Mouse (Mus musculus) urinary bladder, postnatal 10 days (tissue): Measurements from ENCODE around the gene Srgn.

Experiments used
- DNase-seq: peaks from one replicate; pipeline ENCODE4 v3.0.0; 2022; ENCODE audit warnings: low spot score

Srgn gene

GRCm38 (mm10) chr10:62527351-62527750 lies at the start of gene Srgn:
TSS of gene Srgn (minus strand) at chr10:62527451.
- DNase-seq, result no peak

GRCm38 (mm10) chr10:62575001-62575400 lies 47.8 kb upstream of the Srgn start:
- DNase-seq, result no peak

DNA sequence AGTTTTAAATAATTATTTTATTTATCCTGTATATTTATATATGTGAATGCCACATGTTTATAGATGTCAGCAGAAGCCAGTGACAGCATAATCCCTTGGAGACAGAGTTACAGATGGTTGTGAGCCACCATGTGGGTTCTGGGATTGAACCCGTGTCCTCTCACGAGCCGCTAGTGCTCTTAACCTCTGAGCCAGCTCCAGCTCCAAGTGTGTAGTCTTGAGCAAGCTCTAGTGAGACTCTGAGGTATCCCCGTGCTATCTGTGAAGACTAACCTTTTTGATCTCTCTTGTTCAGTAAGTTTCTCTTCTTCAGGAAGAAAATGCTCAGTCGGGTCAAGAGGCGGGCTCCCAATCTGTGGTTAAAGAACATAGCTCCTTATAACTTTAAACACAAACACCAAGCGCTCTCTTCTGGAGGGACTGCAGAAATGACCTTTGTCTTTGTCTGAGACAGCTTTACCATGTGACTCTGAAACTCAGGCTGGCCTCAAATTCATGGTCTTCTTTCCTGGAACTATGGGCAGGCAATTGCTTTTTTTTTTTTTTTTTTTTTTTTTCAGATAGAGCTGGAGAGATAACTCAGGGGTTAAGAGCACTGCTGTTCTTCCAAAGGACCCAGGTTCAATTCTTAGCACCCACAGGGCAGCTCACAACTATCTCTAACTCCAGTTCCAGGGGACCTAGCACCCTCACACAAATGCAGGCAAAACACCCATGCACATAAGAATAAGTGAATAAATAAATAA lies 43.0 kb upstream of the Srgn start:
- no peak for DNase-seq

DNA sequence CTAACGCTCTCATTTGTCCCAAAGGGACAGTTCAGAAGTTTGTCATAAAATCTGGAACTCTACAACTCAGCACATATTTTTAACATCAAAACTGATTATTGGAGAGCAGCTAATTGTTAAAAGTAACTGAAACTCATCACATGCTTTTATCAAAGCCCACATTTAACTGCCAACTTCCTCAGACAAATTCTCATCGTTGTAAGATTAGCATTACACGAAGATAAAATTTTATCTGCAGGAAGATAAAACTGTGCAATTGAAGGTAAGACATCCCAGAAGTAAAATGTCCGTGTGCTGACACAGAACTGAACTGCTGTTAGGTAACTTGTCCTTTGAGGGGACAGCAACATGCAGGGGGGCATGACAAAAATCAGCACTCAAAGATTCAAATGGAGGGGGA lies 41.6 kb upstream of the Srgn start:
- no peak for DNase-seq

GRCm38 (mm10) chr10:62557736-62558135 lies 30.5 kb upstream of the Srgn start:
- DNase-seq, result no peak

DNA sequence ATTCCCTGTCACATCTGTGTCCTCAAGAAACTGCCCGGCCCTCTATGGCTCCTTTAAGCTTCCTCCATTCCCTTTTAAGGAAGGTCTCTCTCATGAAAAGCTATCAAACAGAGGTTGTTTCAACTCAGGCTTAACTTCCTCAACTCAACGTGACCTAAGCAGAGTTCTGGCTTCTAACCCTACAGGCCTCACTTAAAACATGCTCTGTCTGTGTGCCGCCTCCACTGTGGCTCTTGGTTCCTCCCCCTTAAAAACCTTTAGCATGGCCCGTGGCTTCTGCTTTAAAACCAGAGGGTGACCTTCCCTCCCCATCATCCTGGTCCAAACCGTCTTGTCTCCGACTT lies 29.3 kb upstream of the Srgn start:
- no peak for DNase-seq

- DNase-seq, result no peak
Observed at GRCm38 (mm10) chr10:62555705-62556557, 28.7 kb upstream of the Srgn start.

DNA sequence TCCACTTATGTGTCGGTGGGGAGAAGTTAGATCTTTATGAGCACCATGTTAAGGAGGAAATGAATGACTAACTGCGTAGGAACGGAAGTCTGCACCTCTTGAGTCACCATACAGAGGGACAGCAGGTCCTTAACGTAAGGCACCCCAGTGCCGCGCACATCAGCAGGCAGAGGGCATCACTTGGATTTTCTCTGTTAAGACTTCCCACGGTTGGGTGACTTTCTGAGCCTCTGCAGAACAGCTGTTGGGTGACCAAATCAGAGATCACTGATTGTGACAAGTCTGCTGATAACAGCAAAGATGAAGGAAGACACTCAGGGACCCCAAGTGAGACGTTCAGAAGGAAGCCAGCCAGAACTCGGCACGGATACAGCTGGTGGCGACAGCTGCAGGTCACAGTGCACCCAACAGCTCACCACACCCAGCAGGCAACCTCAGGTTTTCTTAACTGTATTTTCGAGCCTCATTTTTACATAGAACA lies 26.4 kb upstream of the Srgn start:
- DNase-seq, result no peak

GRCm38 (mm10) chr10:62550787-62551300 lies 23.6 kb upstream of the Srgn start:
- DNase-seq, result no peak

- no peak for DNase-seq
Observed at GRCm38 (mm10) chr10:62549523-62550166, 22.4 kb upstream of the Srgn start.

GRCm38 (mm10) chr10:62546441-62546840 lies 19.2 kb upstream of the Srgn start:
- DNase-seq, result no peak

DNA sequence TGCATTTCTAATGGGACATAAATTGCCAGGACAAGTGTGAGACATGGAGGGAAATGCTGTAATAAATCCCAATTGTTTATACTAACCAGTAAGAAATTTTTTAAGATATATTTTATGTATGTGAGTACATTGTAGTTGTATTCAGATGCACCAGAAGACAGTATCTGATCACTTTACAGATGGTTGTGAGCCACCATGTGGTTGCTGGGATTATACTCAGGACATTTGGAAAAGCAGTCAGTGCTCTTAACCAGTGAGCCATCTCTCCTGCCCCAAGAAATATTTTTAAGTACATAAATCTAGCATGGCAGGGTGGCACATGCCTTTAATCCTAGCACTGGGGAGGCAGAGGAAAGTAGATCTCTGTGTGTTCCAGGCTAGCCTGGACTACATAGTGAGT lies 18.5 kb upstream of the Srgn start:
- no peak for DNase-seq

DNA sequence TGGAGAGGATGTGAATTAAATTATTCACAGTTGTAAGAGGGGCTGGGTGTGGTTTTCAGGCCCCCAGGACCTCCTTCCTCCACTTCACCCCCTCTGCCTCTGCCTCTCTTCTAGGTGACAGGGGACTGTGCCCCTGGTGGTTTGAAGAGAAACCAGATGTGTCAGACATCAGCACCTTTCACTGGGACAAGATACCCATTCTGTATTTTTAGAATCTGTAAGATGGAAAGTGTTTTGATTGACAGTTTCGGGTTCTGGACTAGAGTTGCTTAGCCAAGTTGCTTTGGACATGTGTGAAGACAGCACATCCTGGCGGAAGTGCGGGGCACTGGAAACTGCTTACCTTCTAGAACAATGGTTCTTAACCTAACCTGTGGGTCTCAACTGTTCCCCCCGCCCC lies 17.1 kb upstream of the Srgn start:
- no peak for DNase-seq

DNA sequence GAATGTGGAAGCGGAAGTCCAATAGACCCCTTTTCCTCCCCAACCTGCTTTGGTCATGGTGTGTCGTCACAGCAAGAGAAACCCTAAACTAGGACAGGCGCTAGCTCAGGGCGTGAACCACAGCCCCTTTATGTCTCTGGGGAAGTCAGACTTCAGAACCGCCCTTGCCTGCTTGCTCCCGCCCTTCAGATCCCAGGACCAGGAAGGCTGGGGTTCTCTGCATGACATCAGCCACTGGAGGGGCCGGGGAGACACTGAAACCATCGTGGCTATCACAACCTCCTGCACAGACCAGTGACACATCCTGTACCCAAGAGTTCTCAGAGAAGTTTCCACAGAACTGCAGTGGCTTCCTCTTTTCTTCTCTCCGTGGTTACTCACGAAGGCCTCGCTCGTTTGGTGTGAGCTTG lies 16.2 kb upstream of the Srgn start:
- DNase-seq, result no peak

GRCm38 (mm10) chr10:62542928-62543327 lies 15.7 kb upstream of the Srgn start:
- no peak for DNase-seq

DNA sequence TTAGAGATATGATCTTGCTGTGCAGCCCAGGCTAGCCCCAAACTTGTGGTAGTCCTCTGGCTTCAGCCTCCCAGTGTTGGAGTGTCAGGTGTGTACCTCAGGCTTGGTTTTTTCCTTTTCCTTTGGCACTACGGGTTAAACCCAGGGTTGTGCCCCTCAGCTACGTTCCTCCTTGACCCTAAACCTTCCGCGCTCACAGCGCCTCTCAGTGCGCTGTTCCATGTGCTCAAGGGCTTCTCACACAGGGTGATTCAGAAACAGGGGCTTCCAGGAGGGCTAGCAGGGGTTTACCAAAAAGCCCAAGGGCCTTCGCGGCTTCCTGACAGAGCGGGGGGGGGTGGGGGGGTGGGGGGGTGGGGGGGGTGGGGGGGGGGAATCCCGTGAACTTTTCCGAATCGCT lies 15.3 kb upstream of the Srgn start:
- no peak for DNase-seq

GRCm38 (mm10) chr10:62541499-62541898 lies 14.2 kb upstream of the Srgn start:
- no peak for DNase-seq

DNA sequence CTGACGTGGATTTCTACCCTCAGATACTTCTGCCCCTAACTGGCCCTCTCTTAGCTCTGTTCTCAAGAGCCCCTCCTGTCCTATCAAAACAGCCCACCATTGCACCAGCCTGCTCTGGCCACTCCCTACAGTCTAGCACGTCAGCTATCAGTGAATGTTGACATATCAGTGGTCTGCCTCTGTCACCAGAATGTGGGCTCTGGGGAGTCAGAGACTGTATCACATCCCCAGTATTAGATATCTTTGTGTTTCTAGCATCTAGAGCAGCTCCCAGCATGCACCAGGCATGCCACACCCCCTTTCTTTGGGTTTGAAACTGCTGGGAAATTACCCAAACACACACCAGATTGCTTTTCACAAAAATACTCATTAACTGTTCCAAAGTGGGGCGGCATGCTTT lies 13.5 kb upstream of the Srgn start:
- no peak for DNase-seq

DNA sequence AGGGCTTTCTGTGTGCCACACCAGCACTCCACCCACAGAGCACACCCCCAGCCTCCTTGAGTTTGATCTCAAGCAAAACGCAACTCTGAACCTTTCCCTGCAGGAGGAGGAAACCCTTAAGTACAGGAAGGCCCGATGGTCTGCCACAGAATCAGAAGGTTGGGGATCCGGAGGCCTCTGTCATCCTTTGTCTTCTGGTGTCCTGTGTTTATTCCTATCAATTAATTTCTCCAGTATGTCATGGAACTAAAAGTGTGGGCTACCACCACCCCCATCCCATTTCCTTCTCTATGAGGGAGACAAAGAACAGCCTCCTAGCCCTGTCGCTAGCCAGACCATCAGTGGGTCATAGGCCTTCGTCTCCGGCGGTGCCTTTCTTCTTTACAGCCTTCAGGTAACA lies 7.3 kb upstream of the Srgn start:
- DNase-seq, result no peak

DNA sequence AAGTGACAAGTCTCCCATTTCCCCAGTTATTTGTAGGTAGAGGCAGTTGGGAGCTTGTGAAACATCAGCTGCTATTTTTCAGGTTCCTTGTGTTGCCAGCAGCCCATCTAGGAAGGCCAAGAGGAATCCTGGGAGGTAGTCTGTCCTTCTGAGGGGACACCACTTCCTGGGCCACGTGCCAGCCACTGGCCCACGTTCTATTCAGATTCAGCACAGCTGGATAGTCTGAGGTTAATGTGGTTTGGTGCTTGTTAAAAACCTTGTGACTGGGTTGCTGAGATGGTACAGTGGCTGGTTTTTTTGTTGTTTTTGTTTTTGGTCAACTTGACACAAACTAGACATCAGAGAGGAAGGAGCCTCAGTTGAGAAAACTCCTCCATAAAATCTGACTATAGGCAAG lies 5.6 kb upstream of the Srgn start:
- DNase-seq, result no peak

DNA sequence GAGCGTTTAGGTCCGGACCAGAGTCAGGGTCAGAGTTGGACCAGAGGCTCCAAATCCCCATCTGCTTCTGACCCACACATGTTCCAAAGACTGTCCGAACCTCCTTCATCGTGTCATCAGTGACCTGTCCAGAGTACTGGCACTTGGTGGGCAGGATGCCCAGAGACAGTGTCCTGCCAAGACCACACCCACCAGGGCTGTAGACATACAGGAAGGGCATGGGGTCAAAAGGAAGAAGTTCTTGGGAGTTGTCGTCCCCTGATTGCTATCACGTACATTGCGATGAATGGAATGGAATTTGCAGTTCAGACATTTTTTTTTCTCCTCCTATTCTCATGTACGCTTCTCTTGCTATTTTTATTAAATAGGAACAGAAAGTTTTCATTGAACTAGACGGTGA lies 2.9 kb upstream of the Srgn start:
- no peak for DNase-seq

- DNase-seq, result no peak
Observed at GRCm38 (mm10) chr10:62522346-62522950, 4.8 kb downstream of the Srgn start.
